ENCODE assay signal across 1 mouse cellular context in the genomic region with DNA sequence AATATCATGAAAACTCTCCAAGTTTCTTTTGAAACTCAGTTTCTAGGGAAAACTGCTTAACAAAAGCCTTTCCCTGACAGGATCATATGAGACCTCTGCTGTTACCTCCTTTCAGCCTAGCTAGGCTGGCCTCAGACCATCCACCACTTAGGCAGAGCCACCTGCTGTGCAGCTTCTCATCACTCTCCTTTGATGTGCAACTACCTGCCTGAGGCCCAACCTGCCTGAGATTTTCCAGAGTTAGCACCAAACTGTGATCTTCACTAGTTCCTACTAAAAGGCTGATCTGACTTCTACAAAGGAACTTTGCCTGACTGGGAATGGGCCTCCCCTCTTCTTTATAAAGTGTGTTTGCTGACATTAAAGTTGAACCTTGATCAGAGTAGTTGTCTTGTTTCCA. TPM values are rescaled to one million over a fixed set of nuclear protein-coding genes. Genes with fewer than 3 reads are reported as not detected.
"Had no signal": no experiment of that assay in that cellular context is flagged by ENCODE, and none has a peak within 500 bp of the region (broad histone marks: within the 10 kb centered on the region; RNA-seq: fewer than 3 reads in every experiment).

No protein-coding gene starts in this region.

RNA-seq across cellular contexts. Expression of a gene that starts 31.3 kb away (rescaled TPM):
- total RNA-seq: neutrophil, adult 5-6 weeks had no signal

RNA-seq across cellular contexts. Expression of a gene that starts 49.5 kb away (rescaled TPM):
- total RNA-seq: neutrophil, adult 5-6 weeks had no signal
